Mouse (Mus musculus): Measurements from ENCODE around the gene Pbx1. TPM values are rescaled to one million over a fixed set of nuclear protein-coding genes. Genes with fewer than 3 reads are reported as not detected.

Gene Pbx1
- polyA plus RNA-seq, 1 experiment, result 56.8 TPM

- Histone ChIP-seq H3K4me3 (replicated peaks; ENCODE audit: extremely low read depth, low read depth, low read length) (no peak overlapping the region), H3K4me1 (ENCODE audit: control insufficient read depth, insufficient read depth, low read length) (peaks cover 8% of the 10 kb centered on the region)
- 66% methylated on average over 7 of the region's 7 CpGs for WGBS
- DNase-seq, result no peak
- TF ChIP-seq POLR2A (IDR thresholded peaks at IDR 0.05; ENCODE audit: borderline replicate concordance, extremely low read depth, low read depth, low read length) (no peak), CTCF (IDR thresholded peaks at IDR 0.05; ENCODE audit: insufficient read depth, low read length) (no peak)
Measured at GRCm38 (mm10) chr1:168407958-168408357, 24.1 kb downstream of the Pbx1 start.

GRCm38 (mm10) chr1:168406291-168406675 is 25.8 kb downstream of the Pbx1 start:
- no peak for DNase-seq
- TF ChIP-seq POLR2A (IDR thresholded peaks at IDR 0.05; ENCODE audit: borderline replicate concordance, extremely low read depth, low read depth, low read length) (no peak), CTCF (IDR thresholded peaks at IDR 0.05; ENCODE audit: insufficient read depth, low read length) (no peak)
- 60% methylated on average over 8 of the region's 8 CpGs for WGBS
- peaks cover 11% of the 10 kb centered on the region for H3K4me1 ChIP-seq (ENCODE audit: control insufficient read depth, insufficient read depth, low read length)
- H3K4me3 ChIP-seq (replicated peaks; ENCODE audit: extremely low read depth, low read depth, low read length), result no peak overlapping the region

GRCm38 (mm10) chr1:168405645-168406290 is 26.3 kb downstream of the Pbx1 start:
- TF ChIP-seq CTCF (IDR thresholded peaks at IDR 0.05; ENCODE audit: insufficient read depth, low read length) (no peak), POLR2A (IDR thresholded peaks at IDR 0.05; ENCODE audit: borderline replicate concordance, extremely low read depth, low read depth, low read length) (no peak)
- Histone ChIP-seq H3K4me3 (replicated peaks; ENCODE audit: extremely low read depth, low read depth, low read length) (no peak overlapping the region), H3K4me1 (ENCODE audit: control insufficient read depth, insufficient read depth, low read length) (peaks cover 11% of the 10 kb centered on the region)
- no peak for DNase-seq
- 55% methylated on average over 8 of the region's 12 CpGs for WGBS

GRCm38 (mm10) chr1:168403529-168403928 is 28.5 kb downstream of the Pbx1 start:
- DNase-seq, result no peak
- 54% methylated on average over 2 of the region's 2 CpGs for WGBS
- TF ChIP-seq CTCF (IDR thresholded peaks at IDR 0.05; ENCODE audit: insufficient read depth, low read length) (no peak), POLR2A (IDR thresholded peaks at IDR 0.05; ENCODE audit: borderline replicate concordance, extremely low read depth, low read depth, low read length) (no peak)
- Histone ChIP-seq H3K4me1 (ENCODE audit: control insufficient read depth, insufficient read depth, low read length) (peaks cover 7% of the 10 kb centered on the region), H3K4me3 (replicated peaks; ENCODE audit: extremely low read depth, low read depth, low read length) (no peak overlapping the region)

- H3K4me3 ChIP-seq (replicated peaks; ENCODE audit: extremely low read depth, low read depth, low read length), result no peak overlapping the region
- DNase-seq, result no peak
- WGBS, result 51% methylated on average over 7 of the region's 7 CpGs
- TF ChIP-seq CTCF (IDR thresholded peaks at IDR 0.05; ENCODE audit: insufficient read depth, low read length), result no peak
- no peak for TF ChIP-seq POLR2A (IDR thresholded peaks at IDR 0.05; ENCODE audit: borderline replicate concordance, extremely low read depth, low read depth, low read length)
- peaks cover 7% of the 10 kb centered on the region for H3K4me1 ChIP-seq (ENCODE audit: control insufficient read depth, insufficient read depth, low read length)
Measured at GRCm38 (mm10) chr1:168402683-168403082, 29.4 kb downstream of the Pbx1 start.

- DNase-seq, result no peak
- 77% methylated on average over 3 of the region's 3 CpGs for WGBS
- Histone ChIP-seq H3K4me3 (replicated peaks; ENCODE audit: extremely low read depth, low read depth, low read length) (no peak overlapping the region), H3K4me1 (ENCODE audit: control insufficient read depth, insufficient read depth, low read length) (peaks cover 14% of the 10 kb centered on the region)
- TF ChIP-seq POLR2A (IDR thresholded peaks at IDR 0.05; ENCODE audit: borderline replicate concordance, extremely low read depth, low read depth, low read length) (no peak), CTCF (IDR thresholded peaks at IDR 0.05; ENCODE audit: insufficient read depth, low read length) (no peak)
Measured at GRCm38 (mm10) chr1:168395523-168396159, 36.4 kb downstream of the Pbx1 start.

GRCm38 (mm10) chr1:168394535-168394934 is 37.5 kb downstream of the Pbx1 start:
- Histone ChIP-seq H3K4me3 (replicated peaks; ENCODE audit: extremely low read depth, low read depth, low read length) (no peak overlapping the region), H3K4me1 (ENCODE audit: control insufficient read depth, insufficient read depth, low read length) (peaks cover 16% of the 10 kb centered on the region)
- TF ChIP-seq POLR2A (IDR thresholded peaks at IDR 0.05; ENCODE audit: borderline replicate concordance, extremely low read depth, low read depth, low read length), result no peak
- no peak for TF ChIP-seq CTCF (IDR thresholded peaks at IDR 0.05; ENCODE audit: insufficient read depth, low read length)
- WGBS, result 56% methylated on average over 6 of the region's 6 CpGs
- DNase-seq, result no peak

- 45% methylated on average over 4 of the region's 4 CpGs for WGBS
- TF ChIP-seq CTCF (IDR thresholded peaks at IDR 0.05; ENCODE audit: insufficient read depth, low read length) (no peak), POLR2A (IDR thresholded peaks at IDR 0.05; ENCODE audit: borderline replicate concordance, extremely low read depth, low read depth, low read length) (no peak)
- H3K4me3 ChIP-seq (replicated peaks; ENCODE audit: extremely low read depth, low read depth, low read length), result no peak overlapping the region
- no peak for DNase-seq
- peaks cover 16% of the 10 kb centered on the region for H3K4me1 ChIP-seq (ENCODE audit: control insufficient read depth, insufficient read depth, low read length)
Measured at GRCm38 (mm10) chr1:168393456-168393855, 38.6 kb downstream of the Pbx1 start.

GRCm38 (mm10) chr1:168392500-168392853 is 39.6 kb downstream of the Pbx1 start:
- Histone ChIP-seq H3K4me3 (replicated peaks; ENCODE audit: extremely low read depth, low read depth, low read length) (no peak overlapping the region), H3K4me1 (ENCODE audit: control insufficient read depth, insufficient read depth, low read length) (peaks cover 16% of the 10 kb centered on the region)
- DNase-seq, result no peak
- 67% methylated on average over 5 of the region's 5 CpGs for WGBS
- TF ChIP-seq CTCF (IDR thresholded peaks at IDR 0.05; ENCODE audit: insufficient read depth, low read length), result no peak
- no peak for TF ChIP-seq POLR2A (IDR thresholded peaks at IDR 0.05; ENCODE audit: borderline replicate concordance, extremely low read depth, low read depth, low read length)

All from lung, adult 2 months (tissue).